Mouse (Mus musculus) forebrain, embryonic 10.5 days (tissue): ENCODE data around the gene Pld5. TPM values are rescaled to one million over a fixed set of nuclear protein-coding genes. Genes with fewer than 3 reads are reported as not detected.

Experiments used
- DNase-seq: peaks from one replicate; pipeline ENCODE4 v3.0.0-alpha.2; 2017; ENCODE audit warnings: low spot score; ENCODE audit errors: extremely low spot score
- H3K27ac ChIP-seq: fragments of 300-500 bp; sonication (generic); 2 replicates; pipeline ENCODE4 v1.5.1; 2016; ENCODE audit warnings: mild to moderate bottlenecking
- H3K27me3 ChIP-seq: fragments of 300-500 bp; sonication (generic); 2 replicates; pipeline ENCODE4 v1.6.1; 2016; ENCODE audit warnings: mild to moderate bottlenecking; ENCODE audit not compliant: poor library complexity, severe bottlenecking
- H3K36me3 ChIP-seq: fragments of 300-500 bp; sonication (generic); replicated peaks from 2 replicates; pipeline ENCODE4 v1.6.1; 2016; ENCODE audit warnings: mild to moderate bottlenecking, moderate library complexity
- H3K4me1 ChIP-seq: fragments of 300-500 bp; sonication (generic); 2 replicates; pipeline ENCODE4 v1.6.1; 2016
- H3K4me3 ChIP-seq: fragments of 300-500 bp; sonication (generic); 2 replicates; pipeline ENCODE4 v1.5.1; 2016; ENCODE audit warnings: mild to moderate bottlenecking, moderate library complexity
- H3K9me3 ChIP-seq: fragments of 300-500 bp; sonication (generic); 2 replicates; pipeline ENCODE4 v1.6.1; 2016; ENCODE audit warnings: mild to moderate bottlenecking, moderate library complexity
- WGBS: fragments of 180-500 bp; shearing (Covaris S2); methylation state at CpG from one replicate; pipeline ENCODE4 v1.1.7; 2016; 5-methylcytosine and 5-hydroxymethylcytosine counted together
- polyA plus RNA-seq: library from polyadenylated mRNA; unstranded; fragments of >200 nt; fragmentation: Nextera tagmentation; extraction: Ambion mirVana; gene quantifications from 2 replicates; pipeline ENCODE4 v1.2.1, GENCODE M21; 2016

Gene Pld5
- polyA plus RNA-seq, 1 experiment from 2014 or later = 0.60 TPM

DNA sequence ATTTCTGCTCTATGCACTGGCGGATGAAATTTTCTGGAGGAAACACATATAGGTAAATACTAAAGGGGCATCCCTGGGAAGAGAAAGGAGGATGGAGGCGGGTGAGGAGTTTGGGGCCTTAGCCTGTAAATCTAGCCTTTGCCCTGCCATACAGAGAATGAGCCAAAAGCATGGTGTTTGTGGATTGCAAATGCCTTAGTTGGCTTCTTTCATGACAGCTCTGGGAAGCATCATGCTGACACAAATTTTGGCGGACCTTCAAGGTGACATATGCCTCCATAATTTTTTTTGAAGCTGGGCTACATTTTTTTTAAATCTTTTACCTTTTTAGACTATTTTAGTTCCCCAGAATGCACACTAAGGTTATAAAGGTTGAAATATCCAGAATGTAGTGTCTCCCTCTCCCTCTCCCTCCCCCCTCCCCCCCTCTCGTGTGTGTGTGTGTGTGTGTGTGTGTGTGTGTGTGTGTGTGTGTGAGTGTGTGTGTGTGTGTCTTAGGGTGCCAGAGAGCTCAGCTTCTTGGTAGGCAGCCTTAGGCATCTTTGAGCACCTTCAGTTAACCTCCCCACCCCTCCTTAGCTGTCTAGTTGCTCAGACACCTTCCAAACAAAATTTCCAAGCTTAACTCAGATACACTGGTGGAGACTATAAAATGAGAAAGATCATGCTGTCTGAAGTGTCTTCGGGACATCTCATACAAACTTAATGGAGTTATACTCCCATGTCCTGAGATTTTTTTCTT is 307.9 kb downstream of the Pld5 start:
- WGBS = 95% methylated on average over 5 of the region's 5 CpGs
- Histone ChIP-seq H3K4me1 (peaks cover 7% of the 10 kb centered on the region; the same call in 1 of the 2 replicates), H3K9me3 (no peaks in the 10 kb centered on the region; the same call in 1 of the 2 replicates), H3K27ac (no peak overlapping the region), H3K27me3 (no peaks in the 10 kb centered on the region), H3K36me3 (no peaks in the 10 kb centered on the region), H3K4me3 (no peak overlapping the region)
- no peak for DNase-seq

DNA sequence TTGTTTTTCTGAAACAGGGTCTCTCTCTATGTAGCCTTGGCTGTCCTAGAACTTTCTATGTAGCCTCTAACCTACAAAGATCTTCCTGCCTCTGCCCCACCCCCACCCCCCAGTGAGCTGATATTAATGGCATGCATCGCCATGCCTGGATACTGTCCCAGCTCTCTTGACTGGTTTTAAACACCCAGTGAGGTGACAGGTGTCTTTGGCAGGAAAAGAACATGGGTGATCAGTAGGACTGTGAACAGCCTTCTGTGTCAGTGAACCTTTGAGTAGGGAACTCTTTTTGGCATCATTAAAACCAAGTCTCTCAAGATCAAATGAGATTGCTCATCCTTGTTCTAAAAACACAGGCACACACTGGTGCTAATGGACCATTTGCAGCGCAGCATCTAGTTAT is 313.3 kb downstream of the Pld5 start:
- no peaks in the 10 kb centered on the region for H3K36me3 ChIP-seq
- DNase-seq = no peak
- no peaks in the 10 kb centered on the region for H3K4me1 ChIP-seq
- no peak overlapping the region for H3K4me3 ChIP-seq
- H3K27ac ChIP-seq = no peak overlapping the region
- H3K27me3 ChIP-seq = no peaks in the 10 kb centered on the region
- 94% methylated on average over 2 of the region's 2 CpGs for WGBS
- H3K9me3 ChIP-seq = no peaks in the 10 kb centered on the region

GRCm38 (mm10) chr1:175950851-175951250 is 324.3 kb downstream of the Pld5 start:
- Histone ChIP-seq H3K4me1 (no peaks in the 10 kb centered on the region; the same call in 1 of the 2 replicates), H3K36me3 (no peaks in the 10 kb centered on the region), H3K27me3 (no peaks in the 10 kb centered on the region), H3K9me3 (0 out of 2 replicates have a peak, but pooled peaks cover 3% of the 10 kb centered on the region), H3K27ac (no peak overlapping the region), H3K4me3 (no peak overlapping the region)
- no peak for DNase-seq
- 91% methylated on average over 2 of the region's 2 CpGs for WGBS

DNA sequence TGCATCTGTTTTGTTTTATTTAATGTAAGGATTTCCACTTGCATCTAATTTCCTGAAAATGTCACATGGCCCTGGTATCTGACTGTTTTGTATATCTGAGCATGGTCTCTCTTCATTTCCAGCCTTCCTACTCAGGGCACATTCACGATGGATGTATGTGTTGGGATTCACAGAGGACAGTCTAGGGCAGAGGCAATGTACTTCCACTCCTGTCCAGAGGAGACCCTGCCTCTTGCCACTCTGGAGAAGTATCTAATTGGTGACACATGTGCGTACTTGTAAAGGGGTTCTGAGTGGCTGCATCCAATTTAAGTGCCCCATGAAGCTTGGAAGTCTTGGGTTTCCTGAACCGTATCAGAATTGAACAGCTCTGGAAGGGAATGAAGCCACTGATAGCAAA is 324.7 kb downstream of the Pld5 start:
- no peaks in the 10 kb centered on the region for H3K4me1 ChIP-seq
- no peak overlapping the region for H3K27ac ChIP-seq
- 71% methylated on average over 3 of the region's 3 CpGs for WGBS
- H3K27me3 ChIP-seq = no peaks in the 10 kb centered on the region
- H3K9me3 ChIP-seq = 0 out of 2 replicates have a peak, but pooled peaks cover 3% of the 10 kb centered on the region
- DNase-seq = no peak
- H3K4me3 ChIP-seq = no peak overlapping the region
- H3K36me3 ChIP-seq = no peaks in the 10 kb centered on the region

GRCm38 (mm10) chr1:175946718-175947315 is 328.3 kb downstream of the Pld5 start:
- H3K27me3 ChIP-seq = no peaks in the 10 kb centered on the region
- H3K9me3 ChIP-seq = no peaks in the 10 kb centered on the region
- DNase-seq = no peak
- 88% methylated on average over 4 of the region's 4 CpGs for WGBS
- H3K4me1 ChIP-seq = no peaks in the 10 kb centered on the region
- H3K27ac ChIP-seq = no peak overlapping the region
- H3K4me3 ChIP-seq = no peak overlapping the region
- H3K36me3 ChIP-seq = no peaks in the 10 kb centered on the region

GRCm38 (mm10) chr1:175943168-175943567 is 331.9 kb downstream of the Pld5 start:
- H3K4me1 ChIP-seq = no peaks in the 10 kb centered on the region
- H3K36me3 ChIP-seq = no peaks in the 10 kb centered on the region
- no peaks in the 10 kb centered on the region for H3K9me3 ChIP-seq
- no peak for DNase-seq
- H3K27ac ChIP-seq = no peak overlapping the region
- no peak overlapping the region for H3K4me3 ChIP-seq
- H3K27me3 ChIP-seq = no peaks in the 10 kb centered on the region
- WGBS = 97% methylated on average over 7 of the region's 7 CpGs

DNA sequence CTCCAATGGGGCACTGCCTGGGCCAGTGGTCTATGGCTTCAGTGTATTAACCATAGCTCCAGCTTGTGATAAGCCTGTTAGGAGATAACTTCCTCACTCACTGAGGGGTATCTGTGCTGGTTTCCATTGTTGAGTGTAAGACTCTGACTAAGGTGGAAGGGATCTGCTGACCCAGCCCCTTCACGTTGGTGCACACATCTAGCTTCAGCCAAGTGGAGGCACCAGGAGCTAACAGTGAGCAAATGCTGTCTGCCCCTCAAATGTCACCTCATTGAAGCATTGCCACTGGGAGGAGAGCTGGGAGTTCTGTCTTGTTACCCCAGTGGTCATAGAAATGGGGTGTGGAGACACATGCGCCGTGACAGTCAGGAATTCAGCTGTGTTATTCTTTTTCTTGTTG is 336.4 kb downstream of the Pld5 start:
- Histone ChIP-seq H3K9me3 (no peaks in the 10 kb centered on the region), H3K27me3 (no peaks in the 10 kb centered on the region), H3K27ac (no peak overlapping the region), H3K4me1 (no peaks in the 10 kb centered on the region), H3K36me3 (no peaks in the 10 kb centered on the region), H3K4me3 (no peak overlapping the region)
- DNase-seq = no peak
- 86% methylated on average over 3 of the region's 3 CpGs for WGBS

GRCm38 (mm10) chr1:175936282-175936737 is 338.8 kb downstream of the Pld5 start:
- DNase-seq = peak; percentile 68
- no peaks in the 10 kb centered on the region for H3K4me1 ChIP-seq
- 0 out of 2 replicates have a peak overlapping the region, but pooled peaks have one; percentile 53 for H3K27ac ChIP-seq
- no peaks in the 10 kb centered on the region for H3K9me3 ChIP-seq
- peak overlapping the region; percentile 34 for H3K4me3 ChIP-seq
- no peaks in the 10 kb centered on the region for H3K27me3 ChIP-seq
- WGBS = 13% methylated on average over 11 of the region's 11 CpGs
- no peaks in the 10 kb centered on the region for H3K36me3 ChIP-seq

DNA sequence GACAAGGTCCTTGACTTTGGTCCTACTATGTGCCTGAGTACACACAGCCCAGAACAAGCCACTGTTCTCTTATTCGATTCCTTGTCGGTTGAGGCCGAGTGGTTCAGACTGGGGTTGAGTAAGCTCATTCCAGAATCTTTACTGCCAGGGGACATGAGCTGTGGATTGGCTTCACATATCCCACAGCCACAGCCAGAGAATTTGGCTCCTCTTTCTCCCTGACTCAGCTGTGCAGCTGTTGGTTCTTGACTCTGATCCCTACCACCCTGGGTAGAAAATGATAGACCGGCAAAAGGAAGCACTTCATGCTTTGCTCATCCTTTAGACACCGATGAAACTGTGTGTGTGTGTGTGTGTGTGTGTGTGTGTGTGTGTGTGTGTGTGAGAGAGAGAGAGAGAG is 343.7 kb downstream of the Pld5 start:
- Histone ChIP-seq H3K4me1 (no peaks in the 10 kb centered on the region), H3K27me3 (no peaks in the 10 kb centered on the region), H3K9me3 (no peaks in the 10 kb centered on the region), H3K27ac (no peak overlapping the region), H3K4me3 (no peak overlapping the region), H3K36me3 (no peaks in the 10 kb centered on the region)
- DNase-seq = no peak
- 90% methylated on average over 5 of the region's 5 CpGs for WGBS

DNA sequence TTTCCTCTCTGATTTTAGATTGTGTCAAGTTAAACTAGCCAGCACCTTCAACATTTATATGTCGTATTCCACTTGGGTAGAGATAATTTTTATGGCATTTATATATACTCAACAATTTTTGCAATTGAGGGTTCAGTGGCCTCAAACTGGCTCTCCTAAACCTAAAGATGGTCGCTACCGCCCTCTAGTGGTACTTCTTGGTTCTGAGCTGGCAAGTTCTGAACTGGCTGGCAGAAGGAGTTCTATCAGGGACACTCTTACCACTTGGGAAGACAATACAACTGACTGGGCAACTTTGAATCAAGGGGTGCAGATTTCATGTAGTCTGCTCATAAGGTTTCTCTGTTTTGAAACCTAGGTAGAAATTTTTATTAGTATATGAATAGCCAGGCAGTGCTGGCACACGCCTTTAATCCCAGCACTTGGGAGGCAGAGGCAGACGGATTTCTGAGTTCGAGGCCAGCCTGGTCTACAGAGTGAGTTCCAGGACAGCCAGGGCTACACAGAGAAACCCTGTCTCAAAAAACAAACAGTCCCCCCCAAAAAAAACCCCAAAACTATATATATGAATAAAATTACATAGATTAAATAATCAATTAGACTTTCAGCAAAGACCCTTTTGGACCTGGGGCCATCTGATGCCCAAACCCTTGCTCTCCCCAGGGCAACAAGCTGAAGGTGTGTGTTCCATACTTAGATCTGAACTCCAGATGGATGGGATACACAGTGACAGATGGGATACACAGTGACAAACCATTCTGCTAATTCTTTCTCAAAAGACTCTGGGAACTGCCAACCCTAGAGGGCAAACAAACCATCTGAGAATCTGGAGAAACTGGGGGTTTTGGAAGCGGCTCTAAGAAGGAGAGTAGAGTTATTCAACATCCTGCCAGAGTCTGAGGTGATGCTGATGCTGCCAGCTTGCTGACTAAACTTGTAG is 351.0 kb downstream of the Pld5 start:
- peak; percentile 57 for DNase-seq
- Histone ChIP-seq H3K27me3 (no peaks in the 10 kb centered on the region), H3K9me3 (no peaks in the 10 kb centered on the region), H3K4me3 (no peak overlapping the region), H3K4me1 (no peaks in the 10 kb centered on the region), H3K27ac (no peak overlapping the region), H3K36me3 (no peaks in the 10 kb centered on the region)
- WGBS = 55% methylated on average over 7 of the region's 7 CpGs

DNA sequence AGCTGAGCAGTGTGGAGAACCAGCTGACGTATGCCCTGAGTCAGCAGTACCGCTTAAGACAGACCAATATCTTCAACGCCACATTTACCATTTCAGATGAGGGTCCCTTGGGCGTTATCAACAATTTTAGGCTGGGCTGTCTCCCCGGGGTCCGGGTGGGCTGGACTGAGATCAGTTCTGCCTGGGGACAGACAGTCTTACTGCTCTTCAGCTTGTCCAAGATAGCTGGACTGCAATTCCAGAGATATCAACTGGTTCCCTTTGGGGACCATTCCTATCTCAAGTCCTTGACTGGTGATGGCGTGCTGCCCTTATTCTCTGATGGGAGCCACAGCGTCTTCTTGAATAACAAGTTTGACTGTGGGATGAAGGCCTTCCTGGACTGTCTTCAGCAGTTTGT is 354.0 kb downstream of the Pld5 start:
- H3K27ac ChIP-seq = no peak overlapping the region
- no peaks in the 10 kb centered on the region for H3K27me3 ChIP-seq
- WGBS = 95% methylated on average over 8 of the region's 8 CpGs
- no peak overlapping the region for H3K4me3 ChIP-seq
- no peaks in the 10 kb centered on the region for H3K4me1 ChIP-seq
- no peaks in the 10 kb centered on the region for H3K36me3 ChIP-seq
- no peaks in the 10 kb centered on the region for H3K9me3 ChIP-seq
- no peak for DNase-seq

GRCm38 (mm10) chr1:175920029-175920428 is 355.1 kb downstream of the Pld5 start, which contains the start of gene Gm38100:
Gene Gm38100 (plus strand): TSS chr1:175920329.
- DNase-seq = no peak
- H3K27ac ChIP-seq = no peak within 1 kb of the TSS
- H3K4me1 ChIP-seq = no peaks in the 10 kb centered on the region
- H3K36me3 ChIP-seq = no peaks in the 10 kb centered on the region
- 91% methylated on average over 9 of the region's 9 CpGs for WGBS
- H3K9me3 ChIP-seq = no peaks in the 10 kb centered on the region
- H3K27me3 ChIP-seq = no peaks in the 10 kb centered on the region
- H3K4me3 ChIP-seq = no peak within 1 kb of the TSS
